Mouse (Mus musculus): ENCODE data around the gene Itga6.
"Not testable (repeated sequence)": the region's sequence is repeated elsewhere in the genome, so short reads cannot be mapped to it uniquely, and the experiment has no call there.

Gene Itga6

GRCm38 (mm10) chr2:71843316-71843715 is 97.9 kb downstream of the Itga6 start:
- DNase-seq (ENCODE audit: low read depth, low spot score) = no peak

GRCm38 (mm10) chr2:71844906-71845305 is 99.5 kb downstream of the Itga6 start:
- no peak for DNase-seq (ENCODE audit: low read depth, low spot score)

- not testable (repeated sequence) for DNase-seq (ENCODE audit: low read depth, low spot score)
Measured at GRCm38 (mm10) chr2:71852161-71852560, 106.7 kb downstream of the Itga6 start.

- DNase-seq (ENCODE audit: low read depth, low spot score) = no peak
Measured at GRCm38 (mm10) chr2:71855076-71855475, 109.7 kb downstream of the Itga6 start.

GRCm38 (mm10) chr2:71863531-71864173 is 118.2 kb downstream of the Itga6 start:
- no peak for DNase-seq (ENCODE audit: low read depth, low spot score)

GRCm38 (mm10) chr2:71865022-71865421 is 119.6 kb downstream of the Itga6 start:
- no peak for DNase-seq (ENCODE audit: low read depth, low spot score)

GRCm38 (mm10) chr2:71865935-71866334 is 120.5 kb downstream of the Itga6 start:
- no peak for DNase-seq (ENCODE audit: low read depth, low spot score)

GRCm38 (mm10) chr2:71866565-71866964 is 121.1 kb downstream of the Itga6 start:
- DNase-seq (ENCODE audit: low read depth, low spot score) = no peak

GRCm38 (mm10) chr2:71867019-71867418 is 121.6 kb downstream of the Itga6 start:
- DNase-seq (ENCODE audit: low read depth, low spot score) = no peak

- DNase-seq (ENCODE audit: low read depth, low spot score) = no peak
Measured at GRCm38 (mm10) chr2:71867480-71867879, 122.1 kb downstream of the Itga6 start.

- DNase-seq (ENCODE audit: low read depth, low spot score) = no peak
Measured at GRCm38 (mm10) chr2:71868256-71868655, 122.8 kb downstream of the Itga6 start.

- no peak for DNase-seq (ENCODE audit: low read depth, low spot score)
Measured at GRCm38 (mm10) chr2:71872141-71872540, 126.7 kb downstream of the Itga6 start.

- DNase-seq (ENCODE audit: low read depth, low spot score) = peak; percentile 96
Measured at GRCm38 (mm10) chr2:71872801-71873443, 127.5 kb downstream of the Itga6 start, which contains the start of gene Pdk1. Pdk1 (plus strand) TSS chr2:71873224.

GRCm38 (mm10) chr2:71873474-71874322 is 128.3 kb downstream of the Itga6 start:
- peak; percentile 27 for DNase-seq (ENCODE audit: low read depth, low spot score)

GRCm38 (mm10) chr2:71874422-71874821 is 129.0 kb downstream of the Itga6 start:
- DNase-seq (ENCODE audit: low read depth, low spot score) = no peak

- DNase-seq (ENCODE audit: low read depth, low spot score) = no peak
Measured at GRCm38 (mm10) chr2:71874836-71875235, 129.4 kb downstream of the Itga6 start.

GRCm38 (mm10) chr2:71877865-71878264 is 132.4 kb downstream of the Itga6 start:
- no peak for DNase-seq (ENCODE audit: low read depth, low spot score)

GRCm38 (mm10) chr2:71878441-71878840 is 133.0 kb downstream of the Itga6 start:
- no peak for DNase-seq (ENCODE audit: low read depth, low spot score)

- no peak for DNase-seq (ENCODE audit: low read depth, low spot score)
Measured at GRCm38 (mm10) chr2:71878943-71879342, 133.5 kb downstream of the Itga6 start.

GRCm38 (mm10) chr2:71882914-71883651 is 137.7 kb downstream of the Itga6 start:
- DNase-seq (ENCODE audit: low read depth, low spot score) = no peak

GRCm38 (mm10) chr2:71887269-71887668 is 141.9 kb downstream of the Itga6 start:
- DNase-seq (ENCODE audit: low read depth, low spot score) = no peak

- no peak for DNase-seq (ENCODE audit: low read depth, low spot score)
Measured at GRCm38 (mm10) chr2:71888437-71888836, 143.0 kb downstream of the Itga6 start.

All from forelimb bud, embryonic 11.5 days (tissue).